Mouse (Mus musculus): Measurements from ENCODE around the gene Kctd11. TPM values are rescaled to one million over a fixed set of nuclear protein-coding genes. Genes with fewer than 3 reads are reported as not detected.

Gene Kctd11
- total RNA-seq, 1 experiment from 2014 or later = 2.5 TPM

DNA sequence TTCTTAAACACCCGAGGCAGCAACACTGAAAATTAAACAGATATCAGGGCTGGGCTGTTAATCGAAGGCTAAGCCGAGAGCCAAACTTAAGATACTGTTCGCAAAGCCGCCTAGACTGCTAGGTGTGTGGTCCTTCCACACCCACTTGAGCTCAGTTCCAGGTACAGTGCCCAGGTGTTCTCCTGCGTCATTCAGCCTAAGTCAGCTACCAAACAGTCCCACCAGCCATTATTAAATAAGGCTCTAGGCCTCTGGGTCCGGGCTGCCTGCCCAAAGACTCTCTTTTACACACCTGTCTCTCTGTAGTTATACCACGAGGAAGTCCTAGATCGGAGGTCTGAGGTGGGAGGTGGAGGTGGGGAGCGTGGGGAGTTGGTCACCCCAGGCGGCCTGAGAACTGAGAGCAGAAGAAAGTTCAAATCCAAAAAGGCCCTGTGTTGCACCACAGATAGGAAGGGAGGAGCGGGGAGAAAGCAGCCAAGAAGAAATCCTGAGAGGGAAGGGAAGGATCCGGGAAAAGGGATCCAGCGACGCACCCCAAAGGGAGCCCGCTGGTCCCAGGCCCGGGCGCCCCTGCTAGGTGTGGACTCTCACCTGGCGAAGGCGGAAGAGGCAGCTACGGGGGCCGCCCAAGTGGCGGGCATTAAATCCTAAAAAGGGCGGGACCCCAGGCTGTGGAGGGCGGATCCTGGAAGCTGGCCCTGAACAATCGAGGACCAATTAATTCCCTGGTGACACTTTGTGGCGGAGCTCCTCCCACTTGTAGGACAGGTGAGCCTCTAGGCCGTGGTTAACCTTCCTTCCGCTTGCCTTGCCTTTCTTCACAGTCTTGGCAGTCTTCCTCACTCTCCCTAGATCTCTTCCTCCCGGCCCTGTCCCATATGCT lies 22.9 kb downstream of the Kctd11 start, which contains the start of gene Tnk1:
TSS of gene Tnk1 (minus strand) at position 618 of the 886 bp plus-strand sequence.
- ATAC-seq (replicated peaks; ENCODE audit: insufficient number of reproducible peaks, low FRiP score, low TSS enrichment, poor library complexity, severe bottlenecking) = no peak

DNA sequence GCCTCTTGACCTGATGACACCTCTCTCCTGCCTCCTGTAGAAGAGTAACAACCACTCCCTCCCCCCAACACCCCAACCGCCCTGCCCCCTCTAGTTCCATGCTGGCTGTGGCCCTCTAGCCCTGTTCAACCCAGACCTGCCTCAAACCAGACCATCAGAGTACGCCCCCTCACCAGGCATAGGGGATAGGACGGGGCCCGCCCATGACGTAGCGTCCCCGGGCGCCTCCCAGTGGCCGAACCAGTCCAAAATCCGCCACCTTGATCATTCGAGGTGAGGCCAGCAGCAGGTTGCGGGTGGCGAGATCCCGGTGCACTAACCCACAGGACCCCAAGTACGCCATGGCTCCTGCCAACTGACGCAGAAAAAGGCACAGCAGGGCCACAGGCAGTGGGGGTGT lies 25.9 kb downstream of the Kctd11 start:
- ATAC-seq (replicated peaks; ENCODE audit: insufficient number of reproducible peaks, low FRiP score, low TSS enrichment, poor library complexity, severe bottlenecking) = 0 out of 2 replicates have a peak, but pooled peaks have one; percentile 38

DNA sequence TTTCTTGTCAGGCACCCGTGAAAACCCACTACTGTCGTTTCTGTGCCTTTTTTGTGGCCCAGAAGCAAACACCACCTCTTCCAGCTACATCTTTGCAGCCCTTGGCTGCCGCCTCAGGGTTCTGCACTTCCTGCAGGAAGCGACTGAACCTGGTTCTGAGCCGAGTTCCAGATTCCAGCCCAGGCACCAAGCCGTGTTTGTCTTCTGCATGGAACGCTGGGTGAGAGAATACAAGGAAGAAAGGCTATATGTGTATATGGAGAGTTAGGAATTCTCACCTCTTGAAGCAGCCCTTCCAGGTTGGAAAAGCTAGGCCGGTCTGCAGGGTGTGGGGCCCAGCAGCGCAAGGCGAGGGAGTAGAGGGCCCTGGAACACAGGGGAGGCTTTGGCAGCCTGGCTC lies 26.5 kb downstream of the Kctd11 start:
- no peak for ATAC-seq (replicated peaks; ENCODE audit: insufficient number of reproducible peaks, low FRiP score, low TSS enrichment, poor library complexity, severe bottlenecking)

DNA sequence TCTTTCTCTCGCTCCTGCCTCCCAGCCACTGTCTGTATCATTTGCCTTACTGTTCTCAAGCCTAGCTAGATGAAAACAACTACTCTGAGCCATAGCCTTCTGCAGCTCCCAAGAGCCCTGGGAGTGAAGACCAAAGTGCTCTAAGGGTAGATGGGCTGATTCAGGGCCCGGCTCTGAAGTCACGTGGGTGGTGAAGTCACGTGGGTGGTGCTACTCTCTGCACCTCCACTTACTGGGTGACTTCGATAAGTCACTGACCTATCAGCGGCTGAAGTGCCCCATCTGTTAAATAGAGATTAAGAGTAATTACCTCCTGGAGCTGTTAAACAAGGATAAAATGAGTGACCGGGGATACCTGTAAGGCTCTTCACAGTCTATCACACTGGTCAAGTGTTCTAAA lies 27.2 kb downstream of the Kctd11 start:
- no peak for ATAC-seq (replicated peaks; ENCODE audit: insufficient number of reproducible peaks, low FRiP score, low TSS enrichment, poor library complexity, severe bottlenecking)

DNA sequence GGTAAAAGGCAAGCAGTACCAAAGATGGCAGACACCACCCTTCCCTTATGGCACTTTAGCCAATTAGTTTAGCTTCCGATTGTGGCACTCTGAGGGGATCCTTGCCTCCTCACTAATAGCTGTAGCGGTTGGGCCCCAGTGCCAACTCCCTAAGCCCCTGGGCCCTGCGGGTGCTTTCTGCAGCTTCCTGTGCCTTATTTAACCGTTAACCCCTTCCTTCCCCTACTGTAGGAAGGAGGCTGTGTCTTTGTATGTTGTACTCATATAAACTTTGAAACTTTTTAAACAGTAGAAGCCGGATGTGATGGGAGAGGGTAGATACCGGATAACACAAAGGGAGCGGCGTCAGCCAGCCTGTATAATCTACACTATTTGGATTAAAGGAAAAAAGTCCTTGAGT lies 30.5 kb downstream of the Kctd11 start:
- ATAC-seq (replicated peaks; ENCODE audit: insufficient number of reproducible peaks, low FRiP score, low TSS enrichment, poor library complexity, severe bottlenecking) = no peak

DNA sequence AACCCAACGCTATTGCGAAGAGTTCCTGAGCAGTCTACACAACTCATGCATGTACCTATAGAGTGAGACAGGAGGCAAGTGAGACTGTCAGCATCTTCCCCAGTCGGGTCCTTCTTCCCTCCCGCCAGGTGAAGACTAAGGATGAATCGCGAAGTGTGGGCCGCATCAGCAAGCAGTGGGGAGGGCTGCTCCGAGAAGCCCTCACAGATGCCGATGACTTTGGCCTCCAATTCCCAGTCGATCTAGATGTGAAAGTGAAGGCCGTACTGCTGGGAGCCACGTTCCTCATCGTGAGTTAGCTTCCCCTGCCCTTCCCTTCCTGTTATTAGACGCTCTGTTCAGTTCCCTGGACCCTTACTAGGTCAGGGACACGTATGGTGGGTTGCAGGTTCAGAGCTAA lies 31.3 kb downstream of the Kctd11 start:
- no peak for ATAC-seq (replicated peaks; ENCODE audit: insufficient number of reproducible peaks, low FRiP score, low TSS enrichment, poor library complexity, severe bottlenecking)

DNA sequence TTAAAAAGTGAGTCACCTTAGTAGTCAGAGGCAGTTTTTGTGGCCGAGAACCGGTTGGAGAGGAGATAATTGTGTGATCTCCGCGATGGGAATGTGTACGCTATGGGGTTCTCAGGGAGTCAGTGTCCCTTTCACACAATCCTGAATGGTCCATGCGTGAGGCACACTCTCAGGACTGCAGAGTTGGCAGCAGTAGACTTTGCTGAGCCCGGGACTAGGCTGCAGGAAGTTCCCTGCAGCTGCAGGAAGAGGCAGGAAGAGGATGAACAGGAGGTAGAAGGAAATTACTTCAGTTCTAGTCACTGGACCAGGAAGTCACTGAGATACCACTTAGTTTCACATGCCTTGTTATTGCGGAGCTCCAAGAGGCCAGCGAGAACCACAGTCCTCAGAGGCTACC lies 32.1 kb downstream of the Kctd11 start:
- ATAC-seq (replicated peaks; ENCODE audit: insufficient number of reproducible peaks, low FRiP score, low TSS enrichment, poor library complexity, severe bottlenecking) = no peak

DNA sequence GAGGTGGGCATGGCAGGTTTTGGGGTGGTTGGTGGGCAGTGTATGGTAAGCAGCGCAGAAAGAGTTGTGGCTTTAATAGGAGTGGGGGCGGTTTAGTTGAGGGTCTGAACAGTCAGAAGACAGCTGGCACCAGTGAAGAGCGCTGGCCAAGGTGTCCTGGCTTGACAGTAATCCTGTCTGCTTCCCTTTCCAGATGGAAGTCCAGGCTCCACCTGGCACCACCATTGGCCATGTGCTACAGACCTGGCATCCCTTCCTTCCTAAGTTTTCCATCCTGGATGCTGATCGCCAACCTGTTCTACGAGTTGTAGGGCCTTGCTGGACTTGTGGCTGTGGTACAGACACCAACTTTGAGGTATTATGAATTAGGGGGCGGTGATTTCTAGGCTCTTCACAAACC lies 33.2 kb downstream of the Kctd11 start:
- no peak for ATAC-seq (replicated peaks; ENCODE audit: insufficient number of reproducible peaks, low FRiP score, low TSS enrichment, poor library complexity, severe bottlenecking)

DNA sequence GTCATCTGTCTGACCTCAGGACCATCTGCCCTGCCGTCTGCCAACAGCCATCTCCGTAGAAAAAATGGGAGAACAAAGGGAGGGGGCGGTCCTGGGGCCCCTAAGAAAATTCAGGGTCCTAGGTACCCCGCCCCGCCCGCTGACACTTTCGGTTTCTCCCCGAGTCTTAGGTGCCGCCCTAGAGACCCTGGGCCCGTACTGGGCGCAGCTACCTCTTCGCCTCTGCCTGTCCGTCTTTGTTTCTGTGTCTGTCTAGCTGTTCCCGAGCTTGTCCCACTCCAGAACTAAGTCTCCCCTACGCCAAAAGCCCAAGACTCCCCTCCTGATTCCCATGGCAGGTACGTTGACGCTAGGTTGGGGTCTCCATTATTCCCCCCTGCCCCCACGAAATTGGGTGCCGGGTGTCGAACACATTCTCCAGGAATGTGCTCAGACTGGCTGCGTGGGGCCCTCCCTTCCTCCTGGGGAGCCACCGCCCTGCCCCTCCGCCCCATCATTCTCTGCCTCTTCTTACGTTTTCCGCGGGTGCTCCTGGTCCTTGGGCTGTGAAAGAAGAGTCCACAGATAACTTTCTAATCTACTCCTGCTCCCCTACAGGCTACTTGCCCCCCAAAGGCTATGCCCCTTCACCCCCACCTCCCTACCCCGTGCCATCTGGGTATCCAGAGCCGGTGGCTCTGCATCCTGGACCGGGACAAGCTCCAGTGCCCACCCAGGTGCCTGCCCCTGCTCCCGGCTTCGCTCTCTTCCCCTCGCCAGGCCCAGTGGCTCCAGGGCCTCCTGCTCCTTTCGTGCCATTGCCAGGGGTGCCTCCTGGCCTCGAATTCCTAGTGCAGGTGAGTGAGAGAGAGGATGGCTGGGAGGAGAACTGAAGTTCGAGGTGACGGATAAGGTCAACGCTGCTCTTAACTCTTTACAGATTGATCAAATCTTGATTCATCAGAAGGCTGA lies 34.2 kb downstream of the Kctd11 start:
- no peak for ATAC-seq (replicated peaks; ENCODE audit: insufficient number of reproducible peaks, low FRiP score, low TSS enrichment, poor library complexity, severe bottlenecking)

DNA sequence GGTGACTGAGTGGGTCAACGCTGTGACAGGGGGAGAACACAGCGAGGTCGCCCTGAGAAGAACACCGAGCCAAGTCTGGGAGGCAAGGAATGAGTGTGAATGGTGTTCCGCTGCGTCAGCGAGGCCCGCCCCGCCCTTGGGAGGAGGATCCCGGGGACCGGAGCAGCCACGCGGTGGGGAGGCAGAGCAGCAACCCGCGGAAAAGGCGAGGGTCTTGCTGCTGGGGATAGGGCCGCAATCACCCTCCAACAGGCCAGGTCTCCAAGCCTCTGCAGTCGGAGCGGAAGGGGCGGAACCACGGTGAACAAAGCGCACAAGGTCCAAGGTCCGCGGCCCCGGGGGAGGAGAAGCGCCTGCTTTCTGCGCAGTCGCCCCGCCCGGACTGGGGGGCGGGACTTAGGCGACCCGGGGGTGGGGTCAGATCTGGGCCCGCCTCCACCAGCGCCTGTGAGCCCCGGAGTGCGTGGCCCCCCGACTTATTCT lies 35.0 kb downstream of the Kctd11 start, which contains the start of gene Plscr3:
TSS of gene Plscr3 (plus strand) at position 179 of the 483 bp plus-strand sequence.
- ATAC-seq (replicated peaks; ENCODE audit: insufficient number of reproducible peaks, low FRiP score, low TSS enrichment, poor library complexity, severe bottlenecking) = peak; percentile 75

DNA sequence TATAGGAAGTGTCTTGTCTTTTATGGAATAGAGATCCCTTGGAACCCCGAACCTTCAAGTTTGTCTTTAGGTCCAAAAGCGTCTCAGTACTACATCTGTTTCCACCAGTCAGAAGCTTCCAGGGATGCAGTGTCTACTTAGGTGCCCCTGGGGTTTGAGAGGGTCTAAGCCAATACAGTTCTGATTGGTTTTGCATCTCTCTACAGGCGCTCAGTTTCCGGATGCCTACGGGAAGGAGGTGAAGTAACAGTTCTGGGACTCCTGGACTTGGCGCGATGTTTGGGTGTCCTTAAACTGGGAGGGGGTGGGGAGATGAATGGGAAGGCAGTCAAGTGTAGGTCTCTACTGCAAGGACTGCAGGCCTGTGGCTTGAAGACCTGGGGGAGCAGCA lies 42.5 kb downstream of the Kctd11 start:
- no peak for ATAC-seq (replicated peaks; ENCODE audit: insufficient number of reproducible peaks, low FRiP score, low TSS enrichment, poor library complexity, severe bottlenecking)

DNA sequence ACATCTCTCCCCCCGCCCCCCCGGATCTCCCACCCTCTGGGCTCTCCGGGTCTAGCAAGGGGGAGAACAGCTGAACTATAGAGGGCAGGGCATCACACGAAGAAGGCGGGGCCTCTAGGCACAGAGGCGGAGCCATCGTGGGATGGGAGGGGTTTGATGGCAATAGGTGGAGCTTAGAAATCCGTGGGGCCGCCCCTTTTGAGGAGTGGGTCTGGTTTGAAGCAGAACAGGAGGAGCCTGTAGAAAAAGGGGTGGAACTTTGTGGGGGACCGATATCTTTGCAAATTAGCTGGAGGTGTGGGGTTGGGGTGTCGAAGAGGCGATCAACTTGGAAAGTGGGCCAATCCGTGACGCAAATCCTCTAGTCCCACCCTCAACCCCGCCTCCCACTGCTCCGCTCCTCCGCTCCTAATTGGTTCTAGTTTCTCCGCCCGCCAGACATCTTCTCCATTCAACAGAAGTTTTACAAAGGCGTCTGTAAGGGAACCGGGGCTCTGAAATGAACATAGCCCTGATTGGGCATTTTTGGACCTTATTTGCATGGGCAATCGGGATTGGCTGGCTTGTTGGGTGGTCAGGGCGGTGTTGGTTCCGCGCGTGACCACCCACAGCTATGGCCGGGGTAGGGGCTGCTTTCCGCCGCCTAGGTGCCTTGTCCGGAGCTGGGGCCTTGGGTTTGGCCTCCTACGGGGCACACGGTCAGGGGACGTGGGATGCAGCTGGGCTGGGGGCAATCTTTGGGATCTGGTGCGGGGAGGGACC lies 43.1 kb downstream of the Kctd11 start, which contains the start of gene Tmem256:
TSS of gene Tmem256 (plus strand) at position 563 of the 762 bp plus-strand sequence.
- peak; percentile 90 for ATAC-seq (replicated peaks; ENCODE audit: insufficient number of reproducible peaks, low FRiP score, low TSS enrichment, poor library complexity, severe bottlenecking)

DNA sequence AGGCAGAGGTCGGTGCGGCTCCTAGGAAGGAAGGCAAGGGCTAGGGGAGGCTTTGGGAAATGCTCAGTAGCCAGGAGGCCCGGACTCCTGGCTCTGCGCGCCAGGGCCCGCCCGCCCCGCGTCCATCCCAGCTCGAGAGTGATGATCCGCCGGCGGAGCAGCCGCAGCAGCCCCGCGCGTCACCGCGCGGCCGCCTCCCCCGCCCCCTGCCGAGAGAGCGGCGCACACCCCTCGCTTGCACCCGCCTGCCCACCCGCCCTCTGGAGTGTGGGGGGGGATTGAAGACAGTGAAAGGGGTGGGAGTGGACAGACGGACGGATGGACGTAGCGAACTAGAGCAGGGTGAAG lies 43.6 kb downstream of the Kctd11 start, which contains the start of gene Nlgn2:
TSS of gene Nlgn2 (minus strand) at position 181 of the 348 bp plus-strand sequence.
- ATAC-seq (replicated peaks; ENCODE audit: insufficient number of reproducible peaks, low FRiP score, low TSS enrichment, poor library complexity, severe bottlenecking) = no peak

DNA sequence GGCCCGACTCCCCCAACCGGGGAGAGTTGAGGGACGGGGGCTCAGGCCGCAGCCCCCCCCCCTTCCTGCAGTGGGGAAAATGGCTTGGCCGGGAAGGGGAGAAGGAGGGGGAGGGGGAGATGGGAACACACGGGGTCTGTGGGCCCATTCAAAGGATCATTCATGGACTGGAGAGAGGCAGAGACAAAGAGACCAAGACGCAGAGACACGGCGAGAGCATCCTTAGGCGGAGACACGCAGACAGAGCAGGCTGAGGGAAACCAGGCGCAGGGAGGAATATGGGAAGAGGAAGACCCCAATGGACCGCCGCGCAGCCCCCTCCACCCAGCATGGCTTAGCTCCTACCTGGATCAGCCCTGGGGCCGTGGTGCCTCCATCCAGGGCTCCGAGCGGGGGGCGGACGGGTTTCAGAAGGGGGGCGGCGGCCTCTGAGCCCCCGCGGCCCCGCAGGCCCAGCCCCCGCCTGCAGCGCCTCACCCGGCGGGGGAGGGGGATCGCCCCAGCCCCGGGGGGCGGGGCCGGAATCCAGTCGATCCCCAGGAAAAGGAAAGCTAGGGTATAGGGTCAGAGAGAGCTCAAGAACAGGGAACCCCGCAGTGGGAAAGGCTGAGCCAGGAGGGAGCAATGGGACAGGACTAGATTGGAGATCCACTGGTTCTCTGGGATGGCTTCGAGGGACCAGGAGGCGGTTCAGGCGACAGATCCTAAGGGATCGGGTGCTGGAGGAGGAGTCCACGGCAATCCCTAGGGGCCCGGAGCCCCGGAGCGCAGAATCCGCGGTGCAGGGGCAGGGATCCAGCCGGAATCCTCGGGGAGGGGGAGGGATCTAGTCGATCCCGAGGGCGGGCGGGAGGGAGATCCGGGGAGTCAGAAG lies 44.3 kb downstream of the Kctd11 start:
- no peak for ATAC-seq (replicated peaks; ENCODE audit: insufficient number of reproducible peaks, low FRiP score, low TSS enrichment, poor library complexity, severe bottlenecking)

DNA sequence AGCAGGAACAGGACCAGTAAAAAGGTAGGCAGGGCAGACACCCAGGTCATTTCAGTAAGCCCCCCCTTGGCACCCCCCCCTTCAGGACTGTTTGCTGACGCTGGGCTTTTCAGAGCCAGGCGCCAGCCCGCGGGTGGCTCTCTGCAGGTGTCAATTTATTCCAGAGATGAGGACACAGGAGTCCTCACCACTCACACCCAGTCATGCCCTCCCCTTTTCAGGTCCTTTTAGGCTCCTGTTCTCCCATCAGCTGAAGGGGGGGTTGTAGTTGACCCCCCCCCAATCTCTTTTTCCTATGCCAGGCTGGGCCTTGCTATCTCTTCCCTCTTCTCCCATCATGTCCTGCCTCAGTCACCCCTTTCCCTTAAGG lies 45.3 kb downstream of the Kctd11 start:
- ATAC-seq (replicated peaks; ENCODE audit: insufficient number of reproducible peaks, low FRiP score, low TSS enrichment, poor library complexity, severe bottlenecking) = no peak

DNA sequence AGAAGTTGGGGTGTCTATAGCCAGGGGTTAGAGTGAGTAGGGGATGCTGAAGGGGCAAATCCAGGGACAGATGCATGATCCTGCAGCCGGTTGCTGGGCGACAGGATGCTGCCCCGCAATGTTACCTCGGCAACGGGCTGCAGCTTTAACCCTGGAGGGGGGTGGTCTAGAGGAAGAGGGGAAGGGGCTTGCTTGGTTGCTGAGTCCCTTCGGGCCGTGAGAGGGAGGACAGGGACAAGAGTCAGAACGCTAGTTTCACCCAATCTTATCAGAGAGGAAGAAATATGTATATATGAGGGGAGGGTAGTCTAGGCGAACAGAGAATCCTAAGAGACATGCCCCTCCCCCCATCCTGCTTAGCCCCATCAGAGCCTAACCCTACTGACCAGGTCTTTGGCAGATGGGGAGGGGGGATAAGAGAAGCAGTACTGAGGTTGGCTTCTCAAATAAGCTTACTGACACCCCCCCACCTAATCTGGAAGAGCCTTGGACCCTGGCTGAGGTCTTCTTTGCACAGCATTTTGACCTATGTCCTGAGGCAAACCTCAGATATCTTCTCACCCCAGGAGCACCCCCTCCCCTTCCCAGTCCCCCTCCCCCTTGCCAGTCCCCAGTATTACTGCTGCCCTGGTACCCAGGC lies 45.8 kb downstream of the Kctd11 start:
- no peak for ATAC-seq (replicated peaks; ENCODE audit: insufficient number of reproducible peaks, low FRiP score, low TSS enrichment, poor library complexity, severe bottlenecking)

DNA sequence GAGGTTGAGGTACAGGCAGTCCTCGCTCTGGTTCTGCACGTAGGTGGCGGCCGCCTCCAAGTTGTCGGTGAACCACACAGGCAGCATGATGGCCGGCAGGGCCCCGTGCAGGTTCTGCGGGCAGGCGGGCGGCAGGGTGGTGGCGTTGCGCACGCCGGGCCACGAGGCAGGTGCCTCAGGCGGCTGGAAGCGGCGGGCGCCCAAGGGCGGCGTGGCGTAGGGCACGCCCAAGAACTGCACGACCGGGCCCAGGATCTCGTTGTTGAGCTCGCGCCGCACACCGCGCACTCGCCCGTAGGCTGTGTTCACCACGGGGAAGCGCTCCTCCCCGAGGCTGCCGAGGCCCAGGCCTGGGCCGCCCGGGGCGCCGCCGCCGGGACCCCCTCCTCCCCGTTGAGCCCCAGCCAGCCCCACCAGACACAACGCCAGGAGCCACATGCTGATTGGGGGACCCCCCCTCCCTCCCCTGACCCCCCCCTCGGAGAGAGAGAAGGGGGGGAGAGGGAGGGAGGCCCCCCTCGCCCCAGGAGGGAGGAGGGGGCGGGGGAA lies 47.1 kb downstream of the Kctd11 start:
- no peak for ATAC-seq (replicated peaks; ENCODE audit: insufficient number of reproducible peaks, low FRiP score, low TSS enrichment, poor library complexity, severe bottlenecking)

Measured in monocyte, adult 5-6 weeks (primary cell).